ENCODE assay signal across 19 mouse cellular contexts in the genomic region with DNA sequence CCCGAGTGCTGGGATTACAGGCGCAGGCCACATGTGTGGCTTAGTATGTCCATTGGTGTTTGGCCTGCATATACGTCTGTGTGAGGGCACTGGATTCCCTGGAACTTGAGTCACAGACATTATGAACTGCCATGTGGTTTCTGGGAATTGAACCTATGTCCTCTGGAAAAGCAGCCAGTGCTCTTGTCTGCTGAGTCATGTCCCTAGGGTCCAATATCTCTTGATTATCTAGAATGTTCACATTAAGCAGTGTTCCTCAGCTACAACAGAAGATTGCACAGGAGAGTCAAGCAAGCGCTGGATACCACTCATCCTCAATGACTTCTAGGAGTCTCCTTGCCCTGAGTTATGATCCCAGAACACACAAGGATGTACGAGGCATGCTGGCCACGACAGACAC.
"Had no signal": no experiment of that assay in that cellular context is flagged by ENCODE, and none has a peak within 500 bp of the region (broad histone marks: within the 10 kb centered on the region; RNA-seq: fewer than 3 reads in every experiment).

No protein-coding gene starts in this region.

- H3K36me3 ChIP-seq: midbrain, embryonic 10.5 days; midbrain, embryonic 12.5 days; neural tube, embryonic 13.5 days; neural tube, embryonic 15.5 days had no signal

- H3K27ac ChIP-seq: midbrain, embryonic 10.5 days; midbrain, embryonic 12.5 days; neural tube, embryonic 13.5 days; neural tube, embryonic 15.5 days had no signal

- H3K4me2 ChIP-seq: lung, embryonic 14.5 days; midbrain, embryonic 12.5 days; neural tube, embryonic 13.5 days; neural tube, embryonic 15.5 days had no signal

- DNase-seq: lung, adult 18-20 months; lung, embryonic 14.5 days; lung, postnatal 10 days; lung, postnatal 4 days; midbrain, embryonic 14.5 days; retina, postnatal 1 day; right cerebral cortex, adult 18-20 months; right cerebral cortex, postnatal 25 days; right cerebral cortex, postnatal 4 days; spleen, adult 18-20 months; thymus, adult 18-20 months; thymus, postnatal 14 days; thymus, postnatal 36 days had no signal

- H3K4me3 ChIP-seq: midbrain, embryonic 10.5 days; midbrain, embryonic 12.5 days; myocyte; neural tube, embryonic 13.5 days; neural tube, embryonic 15.5 days had no signal

- H3K9ac ChIP-seq: lung, embryonic 14.5 days; midbrain, embryonic 12.5 days; neural tube, embryonic 13.5 days; neural tube, embryonic 15.5 days had no signal

- H3K9me3 ChIP-seq: midbrain, embryonic 10.5 days; midbrain, embryonic 12.5 days; neural tube, embryonic 13.5 days; neural tube, embryonic 15.5 days had no signal

- ATAC-seq: midbrain, embryonic 16.5 days had no signal
